Mouse (Mus musculus) MEL (cell line): Measurements from ENCODE around the gene Zfp775.

Experiments used
- CHD1 ChIP-seq: IDR thresholded peaks from 2 replicates; pipeline ENCODE4 v1.6.1; 2012; ENCODE audit warnings: low read depth, mild to moderate bottlenecking, inconsistent platforms, low read length, improper control_type of control experiment
- CTCF ChIP-seq, 3 experiments: IDR thresholded peaks in 2 of 3; conservative IDR thresholded peaks in 1 of 3; 2 replicates each; pipeline ENCODE4 v1.5.1; 2011 to 2012; ENCODE audit warnings: low read length in 3 of 3, low read depth in 2 of 3, mild to moderate bottlenecking in 2 of 3, improper control_type of control experiment in 1 of 3, inconsistent platforms in 1 of 3, mixed read lengths in 1 of 3, moderate library complexity in 1 of 3; ENCODE audit not compliant: control insufficient read depth in 1 of 3, insufficient read depth in 1 of 3, poor library complexity in 1 of 3, severe bottlenecking in 1 of 3
- EP300 ChIP-seq, 2 experiments: IDR thresholded peaks; 2 replicates each; pipeline ENCODE4 v1.6.1; 2011; ENCODE audit warnings: improper control_type of control experiment in 2 of 2, low read length in 2 of 2, low read depth in 1 of 2, mild to moderate bottlenecking in 1 of 2
- HCFC1 ChIP-seq: IDR thresholded peaks from 2 replicates; pipeline ENCODE4 v1.6.1; 2012; ENCODE audit warnings: low read depth, mild to moderate bottlenecking, inconsistent platforms, low read length, improper control_type of control experiment, moderate library complexity
- NELFE ChIP-seq: IDR thresholded peaks from 2 replicates; pipeline ENCODE4 v1.6.1; 2011; ENCODE audit warnings: low read depth, low read length, improper control_type of control experiment
- NRF1 ChIP-seq: IDR thresholded peaks from 2 replicates; pipeline ENCODE4 v1.6.1; 2014; ENCODE audit warnings: low read depth, mild to moderate bottlenecking, inconsistent platforms, low read length, improper control_type of control experiment, moderate library complexity; ENCODE audit not compliant: poor library complexity, insufficient read depth, severe bottlenecking
- POLR2AphosphoS2 ChIP-seq: IDR thresholded peaks from 2 replicates; pipeline ENCODE4 v1.6.1; 2011; ENCODE audit warnings: low read length, improper control_type of control experiment
- POLR2AphosphoS5 ChIP-seq: IDR thresholded peaks from 2 replicates; pipeline ENCODE4 v1.6.1; 2012; ENCODE audit warnings: low read depth, borderline replicate concordance, mild to moderate bottlenecking, inconsistent platforms, low read length, moderate library complexity, mixed read lengths
- SIN3A ChIP-seq: IDR thresholded peaks from 2 replicates; pipeline ENCODE4 v1.6.1; 2012; ENCODE audit warnings: low read length, improper control_type of control experiment, inconsistent platforms
- USF1 ChIP-seq: IDR thresholded peaks from 2 replicates; pipeline ENCODE4 v1.6.1; 2014; ENCODE audit warnings: low read depth, mild to moderate bottlenecking, inconsistent platforms, low read length, improper control_type of control experiment, moderate library complexity
- ZNF384 ChIP-seq: IDR thresholded peaks from 2 replicates; pipeline ENCODE4 v1.6.1; 2012; ENCODE audit warnings: low read depth, mild to moderate bottlenecking, inconsistent platforms, low read length, improper control_type of control experiment

- TF ChIP-seq EP300 (IDR thresholded peaks at IDR 0.05; ENCODE audit: low read depth in 1 of 2, low read length in 2 of 2) (no peak), POLR2AphosphoS5 (no peak), HCFC1 (no peak), CTCF (IDR thresholded peaks at IDR 0.05 in 2 of 3, conservative IDR thresholded peaks at IDR 0.05 in 1 of 3; ENCODE audit: control insufficient read depth in 1 of 3, insufficient read depth in 1 of 3, low read depth in 2 of 3, low read length in 3 of 3, poor library complexity in 1 of 3, severe bottlenecking in 1 of 3) (no peak), NRF1 (no peak), USF1 (no peak), SIN3A (no peak), POLR2AphosphoS2 (no peak), NELFE (no peak), ZNF384 (no peak), CHD1 (no peak)
Measured at GRCm38 (mm10) chr6:48627511-48627924, 25.7 kb downstream of the Zfp775 start.
